Mouse (Mus musculus) ES-Bruce4 (cell line): Measurements from ENCODE around the gene Cntln.

Source experiments
- CTCF ChIP-seq: IDR thresholded peaks from one replicate; pipeline ENCODE4 v1.8.1; 2011; ENCODE audit warnings: low read depth, low read length
- EP300 ChIP-seq: IDR thresholded peaks from 2 replicates; pipeline ENCODE4 v1.6.1; 2011; ENCODE audit warnings: low read depth, low read length; ENCODE audit not compliant: insufficient read depth

- no peak for TF ChIP-seq CTCF
- no peak for TF ChIP-seq EP300
Observed at GRCm38 (mm10) chr4:84942059-84942458, 58.0 kb downstream of the Cntln start.
